Mouse (Mus musculus) stomach, postnatal 0 days (tissue): ENCODE measurements around the gene Hoga1.

Experiments
- CTCF ChIP-seq: IDR thresholded peaks from 2 replicates; pipeline ENCODE4 v1.5.1; 2016; ENCODE audit warnings: antibody characterized with exemption, low read depth, mild to moderate bottlenecking, moderate library complexity
- EP300 ChIP-seq: optimal IDR thresholded peaks from 2 replicates; pipeline ENCODE3; 2016; ENCODE audit warnings: antibody characterized with exemption

DNA sequence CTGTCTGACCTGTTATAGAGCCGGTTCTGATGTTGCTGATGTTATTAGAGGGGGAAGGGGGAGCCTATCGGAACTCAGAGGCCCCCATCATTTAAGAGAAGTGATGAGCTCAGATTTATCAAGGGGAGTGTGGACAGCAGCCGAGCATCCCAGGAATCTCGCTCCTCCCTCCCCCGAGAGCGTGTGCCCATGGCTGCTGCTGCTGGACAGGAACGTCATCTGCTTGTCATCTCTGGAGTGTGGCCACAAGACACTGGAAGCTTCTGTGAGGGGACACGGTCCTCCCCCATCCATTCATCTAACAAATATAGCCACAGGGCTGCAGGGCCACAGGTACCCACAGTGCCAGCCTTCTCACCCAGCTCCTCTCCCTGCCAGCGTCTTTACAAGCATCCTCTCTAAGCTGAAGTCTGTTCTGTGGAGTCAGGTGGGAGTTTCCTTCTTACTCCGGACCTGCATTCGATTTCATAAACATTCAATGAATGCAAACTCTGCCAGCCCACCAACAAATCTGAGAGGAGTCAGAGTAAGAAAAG lies 8.2 kb upstream of the Hoga1 start:
- TF ChIP-seq CTCF (no peak), EP300 (no peak)
